In the genomic region with DNA sequence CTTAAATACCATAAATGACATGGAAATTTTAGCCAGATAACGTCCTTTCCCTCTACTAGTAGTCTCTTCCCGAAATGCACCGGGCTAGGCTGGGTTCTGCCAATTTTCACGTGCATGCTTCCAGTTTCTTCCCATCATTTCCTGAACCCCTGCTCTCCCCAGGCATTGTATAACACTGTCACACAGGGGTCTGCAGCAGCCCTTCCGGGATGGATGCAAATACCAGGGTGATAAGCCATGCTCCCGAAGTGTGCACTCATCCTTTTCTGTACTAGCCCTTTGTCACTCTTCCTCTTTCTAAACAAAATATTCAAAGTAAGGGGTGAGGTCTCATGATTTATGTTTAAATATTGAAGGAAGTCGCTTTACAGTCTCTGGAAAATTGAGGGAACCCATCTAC, we compare ENCODE assay signal across 9 mouse cellular contexts. TPM values are rescaled to one million over a fixed set of nuclear protein-coding genes. Genes with fewer than 3 reads are reported as not detected.
DNase-seq lines count a peak whose midpoint lies in the region; ATAC-seq and TF ChIP-seq lines count a peak whose summit lies in the region.
"Had no signal": no experiment of that assay in that cellular context is flagged by ENCODE, and none has a peak within 500 bp of the region (broad histone marks: within the 10 kb centered on the region; RNA-seq: fewer than 3 reads in every experiment).

No protein-coding gene starts in this region.

- no peak for DNase-seq in lung, embryonic 14.5 days
- DNase-seq in lung, postnatal 36 days: no peak
- no peak for DNase-seq in embryonic facial prominence, embryonic 14.5 days (ENCODE audit: low spot score)
- DNase-seq in adrenal gland, postnatal 36 days: no peak
- DNase-seq in gastrocnemius, postnatal 10 days: no peak
- DNase-seq in urinary bladder, adult 18-20 months (ENCODE audit: low spot score in 2 of 2): no peak
- DNase-seq: lung, postnatal 14 days had no signal

- no peak for ATAC-seq in lung, embryonic 14.5 days (ENCODE audit: insufficient read depth)
- no peak for ATAC-seq in embryonic facial prominence, embryonic 14.5 days (ENCODE audit: low read depth)
- no peak for ATAC-seq in intestine, embryonic 15.5 days
- no peak for ATAC-seq in neural tube, embryonic 14.5 days (ENCODE audit: low read depth)

- no peaks in the 10 kb centered on the region for H3K27me3 ChIP-seq in lung, embryonic 14.5 days (ENCODE audit: insufficient read depth, low read length)
- H3K27me3 ChIP-seq in embryonic facial prominence, embryonic 14.5 days (replicated peaks; ENCODE audit: control insufficient read depth, insufficient read depth, low read length): no peaks in the 10 kb centered on the region
- no peaks in the 10 kb centered on the region for H3K27me3 ChIP-seq in intestine, embryonic 15.5 days (replicated peaks)
- no peaks in the 10 kb centered on the region for H3K27me3 ChIP-seq in neural tube, embryonic 14.5 days (ENCODE audit: control insufficient read depth, insufficient read depth, low read length)

- H3K4me3 ChIP-seq in lung, embryonic 14.5 days (ENCODE audit: low read depth, low read length): peak overlapping the region; percentile 74
- H3K4me3 ChIP-seq in embryonic facial prominence, embryonic 14.5 days (ENCODE audit: low read depth, low read length): peak overlapping the region; percentile 74
- H3K4me3 ChIP-seq in intestine, embryonic 15.5 days (replicated peaks): peak overlapping the region; percentile 92
- H3K4me3 ChIP-seq in neural tube, embryonic 14.5 days (ENCODE audit: low read depth, low read length): peak overlapping the region; percentile 94

- no peak for TF ChIP-seq CTCF in lung, embryonic 14.5 days (IDR thresholded peaks at IDR 0.05; ENCODE audit: low read depth)

- peaks cover 18% of the 10 kb centered on the region for H3K4me1 ChIP-seq in lung, embryonic 14.5 days (ENCODE audit: insufficient read depth)
- H3K4me1 ChIP-seq in embryonic facial prominence, embryonic 14.5 days (ENCODE audit: control insufficient read depth, insufficient read depth, low read length): peaks cover 19% of the 10 kb centered on the region
- H3K4me1 ChIP-seq in intestine, embryonic 15.5 days (replicated peaks): peaks cover 13% of the 10 kb centered on the region; the same call in 1 of the 2 replicates
- H3K4me1 ChIP-seq in neural tube, embryonic 14.5 days (ENCODE audit: control insufficient read depth, insufficient read depth, low read length): peaks cover 26% of the 10 kb centered on the region

- peak overlapping the region; percentile 88 for H3K4me2 ChIP-seq in lung, embryonic 14.5 days
- H3K4me2 ChIP-seq in embryonic facial prominence, embryonic 14.5 days (ENCODE audit: low read depth, low read length): peak overlapping the region; percentile 65
- H3K4me2 ChIP-seq in intestine, embryonic 15.5 days (replicated peaks): peak overlapping the region; percentile 69
- H3K4me2 ChIP-seq in neural tube, embryonic 14.5 days (ENCODE audit: low read depth, low read length): peak overlapping the region; percentile 94

- no peak overlapping the region for H3K27ac ChIP-seq in lung, embryonic 14.5 days (ENCODE audit: low read depth)
- peak overlapping the region; percentile 93; the same call in 1 of the 2 replicates for H3K27ac ChIP-seq in embryonic facial prominence, embryonic 14.5 days (replicated peaks; ENCODE audit: low read depth, low read length)
- H3K27ac ChIP-seq in intestine, embryonic 15.5 days: no peak overlapping the region
- H3K27ac ChIP-seq in neural tube, embryonic 14.5 days (ENCODE audit: low read depth, low read length): peak overlapping the region; percentile 95

- WGBS in lung, embryonic 14.5 days: 45% methylated on average over 7 of the region's 7 CpGs
- WGBS in embryonic facial prominence, embryonic 14.5 days: 61% methylated on average over 7 of the region's 7 CpGs
- 47% methylated on average over 7 of the region's 7 CpGs for WGBS in intestine, embryonic 15.5 days
- WGBS in neural tube, embryonic 14.5 days: 57% methylated on average over 7 of the region's 7 CpGs

- H3K9ac ChIP-seq in lung, embryonic 14.5 days: peak overlapping the region; percentile 97
- peak overlapping the region; percentile 97 for H3K9ac ChIP-seq in embryonic facial prominence, embryonic 14.5 days (ENCODE audit: low read depth, low read length)
- peak overlapping the region; percentile 94 for H3K9ac ChIP-seq in intestine, embryonic 15.5 days
- peak overlapping the region; percentile 99; the same call in 1 of the 2 replicates for H3K9ac ChIP-seq in neural tube, embryonic 14.5 days (replicated peaks; ENCODE audit: low read depth, low read length)

- H3K36me3 ChIP-seq in lung, embryonic 14.5 days (ENCODE audit: insufficient read depth): no peaks in the 10 kb centered on the region
- no peaks in the 10 kb centered on the region for H3K36me3 ChIP-seq in embryonic facial prominence, embryonic 14.5 days (ENCODE audit: control insufficient read depth, insufficient read depth, low read length)
- no peaks in the 10 kb centered on the region for H3K36me3 ChIP-seq in intestine, embryonic 15.5 days
- H3K36me3 ChIP-seq in neural tube, embryonic 14.5 days (ENCODE audit: control insufficient read depth, insufficient read depth, low read length): no peaks in the 10 kb centered on the region; the same call in 1 of the 2 replicates

- no peaks in the 10 kb centered on the region for H3K9me3 ChIP-seq in lung, embryonic 14.5 days (ENCODE audit: low read depth, low read length)
- H3K9me3 ChIP-seq in embryonic facial prominence, embryonic 14.5 days (ENCODE audit: control insufficient read depth, low read length): no peaks in the 10 kb centered on the region
- H3K9me3 ChIP-seq in intestine, embryonic 15.5 days: no peaks in the 10 kb centered on the region
- no peaks in the 10 kb centered on the region for H3K9me3 ChIP-seq in neural tube, embryonic 14.5 days (ENCODE audit: control insufficient read depth, low read length)

RNA-seq across cellular contexts. Expression of gene Ccnj, which starts 0.9 kb away (rescaled TPM):
- polyA plus RNA-seq in lung, embryonic 14.5 days (2014; fragmentation: Nextera tagmentation; extraction: Ambion mirVana): 13.0 TPM in 2 replicates
- polyA plus RNA-seq in embryonic facial prominence, embryonic 14.5 days (2014; fragmentation: Nextera tagmentation; extraction: Ambion mirVana): 7.8 and 9.4 TPM in 2 replicates
- 9.1 and 9.8 TPM in 2 replicates for polyA plus RNA-seq in intestine, embryonic 15.5 days (2015; fragmentation: Nextera tagmentation; extraction: Ambion mirVana)
- polyA plus RNA-seq in neural tube, embryonic 14.5 days (2014; fragmentation: Nextera tagmentation; extraction: Ambion mirVana): 11.6 and 15.1 TPM in 2 replicates
- total RNA-seq in adrenal gland, postnatal 36 days (2021): 1 to 10 TPM; 6.6 to 6.8 TPM
- 1 to 10 TPM; 4.4 to 5.2 TPM for total RNA-seq in gastrocnemius, postnatal 10 days (2021)

Comparison
In these comparisons a context has a peak if more than half of its experiments do, and no peak if none do; other contexts are left out.
1. H3K27ac ChIP-seq: peak in embryonic facial prominence, embryonic 14.5 days (single experiment) and neural tube, embryonic 14.5 days (single experiment); none in lung, embryonic 14.5 days (single experiment) and intestine, embryonic 15.5 days (single experiment).
2. Peak in every context shown above with its lines, with median percentiles within 50 percentile points of each other: H3K4me2 ChIP-seq, H3K4me3 ChIP-seq and H3K9ac ChIP-seq.